Mouse (Mus musculus): ENCODE measurements around the gene Slc23a2.

GRCm38 (mm10) chr2:132049921-132050320, 95.0 kb downstream of the Slc23a2 start:
- TF ChIP-seq CTCF (conservative IDR thresholded peaks at IDR 0.05; ENCODE audit: low read length) (no peak), NANOG (IDR thresholded peaks at IDR 0.05; ENCODE audit: borderline replicate concordance, low read length) (no peak)

Data from E14TG2a.4 (cell line).